Mouse (Mus musculus) mature B cell (primary cell): Measurements from ENCODE around the gene Cdk2ap2.

Experiments used
- in situ Hi-C: fragments of 300-500 bp; cut with MboI; formaldehyde crosslinking; loops from 2 replicates; pipeline ENCODE4 v1.14.3; 2019

Gene Cdk2ap2

DNA sequence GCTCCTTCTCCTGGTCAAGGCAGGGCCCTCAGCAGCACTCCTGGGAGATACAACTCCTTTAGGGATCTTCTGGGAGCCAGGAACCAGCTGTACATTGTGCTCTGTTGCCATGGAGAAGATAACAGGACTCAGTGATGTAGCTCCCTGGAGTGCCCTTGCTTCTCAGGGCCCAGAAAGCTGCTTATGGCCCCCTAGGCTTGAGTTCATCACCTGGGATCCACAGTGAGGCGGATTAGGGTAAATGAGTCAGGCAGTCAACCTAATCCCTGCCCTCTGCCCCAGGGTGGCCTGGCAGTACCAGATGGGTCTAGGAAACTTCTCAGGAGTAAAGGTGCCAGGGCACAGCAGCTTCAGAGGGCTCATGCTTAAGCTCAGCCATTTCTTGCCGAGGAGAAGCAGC lies 42.5 kb downstream of the Cdk2ap2 start, which contains the start of gene Gpr152:
Gpr152 (plus strand) TSS at position 342 of the 400 bp plus-strand sequence.
- in situ Hi-C loops = no loop called here

DNA sequence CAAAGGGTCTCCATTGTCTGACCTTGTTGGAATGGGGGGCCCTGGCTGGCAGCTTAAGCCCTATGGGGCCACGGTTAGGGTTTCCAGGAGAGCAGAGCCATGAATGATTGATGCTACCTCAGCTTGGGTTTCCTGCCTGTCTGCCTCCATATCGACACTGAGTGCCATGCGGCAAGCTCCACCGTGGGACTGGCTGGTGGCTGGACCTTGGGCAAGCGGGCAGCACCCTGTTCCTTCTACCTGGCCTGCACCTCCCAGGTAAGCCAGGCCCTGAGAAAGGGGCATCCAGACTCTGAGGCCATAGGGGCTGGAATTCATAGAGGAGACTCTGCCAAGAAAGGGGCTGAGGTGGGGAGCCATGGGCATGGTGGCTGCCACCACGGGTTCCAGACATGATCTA lies 43.2 kb downstream of the Cdk2ap2 start:
- in situ Hi-C loops = no loop called here

DNA sequence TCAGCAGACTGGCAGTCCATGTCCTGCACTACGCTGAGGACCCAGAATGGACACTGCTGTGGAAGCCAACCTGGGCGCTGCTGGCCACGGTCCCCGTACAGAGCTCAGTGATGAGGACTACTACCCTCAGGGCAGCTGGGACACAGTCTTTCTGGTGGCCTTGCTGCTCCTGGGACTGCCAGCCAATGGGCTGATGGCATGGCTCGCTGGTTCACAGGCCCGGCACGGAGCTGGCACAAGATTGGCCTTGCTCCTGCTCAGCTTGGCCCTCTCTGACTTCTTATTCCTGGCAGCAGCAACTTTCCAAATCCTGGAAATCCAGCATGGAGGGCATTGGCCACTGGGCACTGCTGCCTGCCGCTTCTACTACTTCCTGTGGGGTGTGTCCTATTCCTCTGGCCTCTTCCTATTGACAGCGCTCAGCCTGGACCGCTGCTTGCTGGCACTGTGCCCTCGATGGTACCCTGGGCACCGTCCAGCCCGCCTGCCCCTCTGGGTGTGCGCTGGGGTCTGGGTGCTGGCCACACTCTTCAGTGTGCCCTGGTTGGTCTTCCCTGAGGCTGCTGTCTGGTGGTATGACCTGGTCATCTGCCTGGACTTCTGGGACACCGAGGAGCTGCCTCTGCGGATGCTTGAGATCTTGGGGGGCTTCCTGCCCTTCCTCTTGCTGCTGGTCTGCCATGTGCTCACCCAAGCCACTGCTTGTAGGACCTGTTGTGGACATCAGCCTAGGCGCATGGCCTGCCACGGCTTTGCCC lies 45.6 kb downstream of the Cdk2ap2 start:
- in situ Hi-C loops = no loop called here

DNA sequence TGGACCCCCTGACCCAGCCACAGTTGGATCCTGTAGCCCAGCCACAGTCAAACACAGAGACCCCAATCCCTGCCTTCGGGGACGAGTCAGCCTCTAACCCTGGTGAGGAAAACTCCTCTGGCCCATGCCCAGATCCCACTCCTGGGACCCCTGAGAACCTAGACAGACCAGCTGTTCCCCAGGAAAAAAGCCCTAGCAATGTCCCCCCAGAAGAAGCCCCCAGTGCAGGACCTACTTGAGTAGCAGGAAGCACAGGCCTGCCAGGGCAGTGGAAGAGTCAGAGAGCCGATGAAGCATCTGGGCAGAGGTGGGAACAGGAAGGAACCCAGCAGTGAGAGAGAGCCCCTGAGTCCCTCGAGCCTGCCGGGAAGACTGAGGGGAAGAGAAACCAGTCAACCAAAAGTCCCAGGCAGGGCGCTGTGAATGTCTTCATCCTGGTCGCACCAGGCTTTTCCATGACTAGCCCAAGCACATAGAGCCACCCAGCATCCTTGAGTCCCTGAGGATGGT lies 46.8 kb downstream of the Cdk2ap2 start, which contains the start of gene Cabp4:
Cabp4 (minus strand) TSS at position 275 of the 510 bp plus-strand sequence.
- in situ Hi-C loops = no loop called here

DNA sequence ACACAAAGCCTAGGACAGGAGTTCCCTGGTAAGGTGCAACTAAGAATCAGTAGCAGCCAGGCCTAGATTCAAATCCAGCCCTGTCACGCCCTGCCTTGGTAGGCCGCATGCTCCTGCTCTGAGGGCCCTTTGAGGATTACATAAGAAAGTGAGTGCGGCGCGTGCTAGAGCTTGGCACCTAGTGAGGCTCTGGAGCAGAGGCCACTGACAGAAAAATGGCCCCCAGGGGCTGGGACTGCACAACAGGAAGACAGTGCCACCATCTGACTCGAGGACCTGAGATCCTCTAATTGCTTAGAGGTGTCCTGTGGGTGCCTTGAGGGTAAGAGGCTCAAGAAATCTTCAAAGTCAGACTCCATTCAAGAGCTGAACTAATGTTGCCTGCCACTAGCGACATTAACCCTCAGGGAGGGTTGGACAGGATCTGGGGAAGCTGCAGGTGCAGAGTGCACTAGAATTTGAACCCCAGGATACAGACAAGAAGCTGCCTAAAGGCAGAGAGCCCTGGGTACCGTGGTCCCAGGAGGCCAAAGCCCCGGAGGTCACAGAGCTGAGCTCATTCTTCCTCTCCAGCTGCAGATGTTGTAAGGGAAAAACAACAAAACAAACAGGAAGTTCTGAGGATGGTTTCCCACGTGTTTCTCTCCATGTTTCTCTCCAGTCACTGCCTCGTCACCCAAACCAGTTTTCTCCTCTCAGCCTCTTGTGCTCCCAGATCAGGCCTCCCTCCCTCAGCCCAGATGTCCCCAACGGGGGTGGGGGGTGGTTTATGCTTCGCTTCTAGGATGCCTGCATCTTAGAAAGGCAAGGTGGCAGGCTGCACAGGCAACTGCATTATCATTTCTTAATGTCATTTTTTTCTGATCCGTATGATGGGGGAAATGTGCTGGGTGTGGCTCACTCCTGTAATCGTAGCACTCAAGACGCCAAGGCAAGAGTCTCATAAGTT lies 47.8 kb downstream of the Cdk2ap2 start:
- in situ Hi-C loops = no loop called here

DNA sequence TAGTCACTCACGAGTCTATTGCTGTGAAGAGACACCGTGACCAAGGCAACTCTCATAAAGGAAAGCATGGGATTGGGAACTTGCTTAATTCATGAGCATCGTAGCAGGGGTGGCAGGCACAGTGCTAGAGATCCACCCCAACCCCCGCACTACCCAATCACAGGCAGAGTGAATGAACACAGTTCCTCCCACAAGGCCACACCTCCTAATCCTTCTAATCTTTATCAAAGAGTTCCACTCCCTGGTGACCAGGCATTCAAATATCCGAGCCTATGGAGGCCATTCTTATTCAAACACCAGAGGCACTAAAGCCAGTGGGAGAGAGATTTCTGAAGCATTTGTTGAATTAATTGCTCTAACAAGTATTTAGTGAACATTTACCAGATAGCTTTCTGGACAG lies 49.0 kb downstream of the Cdk2ap2 start:
- in situ Hi-C loops = no loop called here

DNA sequence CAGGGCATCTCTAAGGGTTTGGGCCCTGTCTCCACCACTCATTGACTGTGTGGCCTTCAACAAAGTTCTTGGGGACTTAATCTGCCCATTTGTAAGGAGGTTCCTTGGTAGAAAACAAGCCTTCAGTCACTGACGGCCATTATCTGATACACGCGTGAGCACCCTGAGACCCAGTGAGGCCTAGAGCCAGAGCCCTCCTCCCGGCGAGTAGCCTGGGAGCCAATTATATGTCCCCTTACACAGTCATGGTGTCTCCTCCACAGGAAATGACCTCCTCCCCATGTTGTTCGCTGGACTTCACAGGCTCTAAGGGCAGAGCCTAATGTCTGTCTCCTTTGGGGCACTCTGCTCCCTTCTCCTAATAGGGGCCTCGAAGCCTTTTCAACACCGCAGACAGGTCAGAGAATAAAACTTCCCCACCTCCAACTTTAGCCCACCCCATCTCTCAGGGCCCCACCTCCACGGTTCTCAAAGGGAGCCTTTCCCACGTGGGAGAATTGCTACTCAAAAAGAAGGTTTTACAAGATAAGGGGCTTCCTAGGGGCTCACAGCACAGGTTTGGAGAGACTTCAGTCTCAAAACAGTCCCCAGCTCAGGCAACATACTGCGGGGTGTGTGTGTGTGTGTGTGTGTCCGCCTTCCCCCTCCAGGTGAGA lies 49.5 kb downstream of the Cdk2ap2 start:
- in situ Hi-C loops = no loop called here

DNA sequence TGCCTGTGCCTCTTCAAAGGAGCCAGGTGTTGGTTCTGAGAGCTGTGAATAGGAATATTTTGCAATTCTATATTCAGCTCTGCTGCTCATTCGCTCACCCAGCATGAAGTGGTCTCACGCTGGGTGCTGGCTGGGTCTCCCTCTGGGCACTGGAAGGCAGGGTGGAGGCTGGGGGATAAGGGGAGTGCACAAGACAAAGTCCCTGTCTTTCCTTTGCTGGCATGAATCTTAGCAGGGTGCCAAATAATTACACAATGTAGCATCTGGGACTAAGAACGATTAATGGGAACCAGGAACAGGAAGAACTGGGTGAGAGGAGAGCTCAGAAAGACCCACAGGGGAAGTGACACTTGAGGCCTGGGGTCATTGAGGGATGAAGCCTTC lies 50.0 kb downstream of the Cdk2ap2 start:
- in situ Hi-C loops = no loop called here

DNA sequence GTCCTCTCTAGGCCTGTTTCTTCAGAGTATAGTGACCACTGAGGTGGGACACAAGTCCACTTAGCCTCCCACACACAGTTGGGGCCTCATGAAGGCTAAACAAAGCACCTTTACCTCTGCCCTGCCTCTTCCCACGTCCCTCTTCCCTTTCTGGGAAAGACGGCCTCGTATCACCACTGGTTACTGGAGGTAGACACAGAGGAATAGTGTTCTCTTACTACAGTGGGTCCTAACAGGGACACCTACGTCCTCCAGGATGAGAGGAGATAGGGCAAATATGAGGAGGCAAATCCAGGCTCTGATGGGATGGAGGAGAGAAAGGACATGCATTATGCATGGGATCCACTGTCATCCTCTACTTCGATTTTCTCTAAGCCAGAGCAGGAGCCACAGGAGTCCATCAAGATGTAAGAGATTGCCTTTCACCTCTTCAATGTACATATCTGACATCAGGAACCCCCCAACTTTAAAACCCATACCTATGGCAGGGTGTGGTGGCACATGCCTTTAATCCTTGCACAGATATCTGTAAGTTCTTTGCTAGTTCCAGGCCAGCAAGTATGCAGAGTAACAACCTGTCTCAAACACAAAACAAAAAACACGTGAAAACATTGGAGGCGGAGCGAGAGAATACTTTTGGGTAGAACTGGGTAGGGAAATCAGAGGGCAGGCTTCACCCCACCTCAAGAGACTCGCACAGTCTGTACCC lies 51.0 kb downstream of the Cdk2ap2 start:
- in situ Hi-C loops = no loop called here

DNA sequence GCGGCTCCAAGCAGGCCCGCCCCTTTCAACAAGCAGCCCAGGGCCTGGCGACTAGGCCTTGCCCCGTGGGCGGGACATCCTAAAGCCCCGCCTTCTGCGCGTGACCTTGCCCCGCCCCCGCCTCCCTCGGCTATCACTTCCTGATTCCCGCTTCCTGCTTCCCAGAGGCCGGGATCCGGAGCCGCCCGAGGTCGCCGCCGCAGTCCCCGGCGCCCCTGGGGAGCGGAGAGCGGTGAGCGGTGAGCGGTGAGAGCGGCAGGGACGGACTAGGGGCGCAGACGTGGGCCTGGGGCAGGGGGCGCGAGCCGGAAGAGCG lies 51.5 kb downstream of the Cdk2ap2 start, which contains the start of gene Coro1b:
Coro1b (plus strand) TSS at position 129 of the 316 bp plus-strand sequence.
- in situ Hi-C loops = no loop called here
